Mouse (Mus musculus) ovary, adult 2 months (tissue): Measurements from ENCODE around the gene Qrfpr. TPM values are rescaled to one million over a fixed set of nuclear protein-coding genes. Genes with fewer than 3 reads are reported as not detected.

Experiments used
- polyA plus RNA-seq: library from polyadenylated mRNA; depleted of rRNA; stranded (reverse); fragments of >200 nt; gene quantifications from 2 replicates; pipeline ENCODE4 v1.2.3, GENCODE M21; 2012; rRNA removed

The Qrfpr gene
- not detected in 2 replicates for polyA plus RNA-seq

DNA sequence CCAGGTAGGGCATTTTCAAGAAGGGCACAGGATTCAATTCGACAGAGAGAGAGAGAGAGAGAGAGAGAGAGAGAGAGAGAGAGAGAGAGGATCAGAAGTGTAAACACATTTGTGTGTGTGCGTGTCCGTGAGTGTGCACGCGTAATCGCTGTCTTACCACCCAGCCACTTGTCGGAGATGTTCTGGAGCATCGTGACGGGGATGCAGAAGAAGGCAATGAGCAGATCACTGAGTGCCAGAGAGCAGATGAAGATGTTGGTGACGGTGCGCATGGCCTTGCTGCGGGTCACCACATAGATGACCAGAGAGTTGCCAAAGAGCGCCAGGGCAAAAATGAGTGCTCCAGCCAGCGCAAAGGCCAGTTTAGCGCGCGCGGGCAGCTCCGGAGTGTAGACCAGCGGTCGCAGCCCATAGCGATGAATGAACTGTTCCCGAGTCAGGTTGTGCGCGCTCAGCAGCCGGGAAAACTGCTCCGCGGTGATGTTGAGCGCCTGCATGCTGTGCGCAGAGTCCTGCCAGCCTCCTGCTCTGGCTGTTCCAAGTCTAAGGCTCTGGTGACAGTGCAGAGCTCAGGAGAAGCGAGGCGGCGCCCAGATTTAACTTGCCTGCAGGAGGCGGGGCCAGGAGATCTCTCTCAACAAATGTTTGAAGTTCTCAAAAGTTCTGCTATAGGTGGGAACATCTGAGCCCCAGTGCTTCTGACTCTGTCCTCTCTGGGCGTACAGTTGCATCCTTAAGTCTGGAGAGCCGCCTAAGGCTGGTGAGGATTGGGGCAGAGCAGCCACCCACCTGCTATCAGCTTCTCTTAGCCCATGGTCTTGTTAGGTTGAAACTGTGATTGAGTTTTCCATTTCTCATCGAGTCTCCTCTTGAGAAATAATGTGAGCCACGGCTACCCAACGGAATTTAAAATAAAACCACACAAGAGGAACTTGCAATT lies at the start of gene Qrfpr:
Gene Qrfpr (minus strand): TSS at position 571 of the 940 bp plus-strand sequence.

DNA sequence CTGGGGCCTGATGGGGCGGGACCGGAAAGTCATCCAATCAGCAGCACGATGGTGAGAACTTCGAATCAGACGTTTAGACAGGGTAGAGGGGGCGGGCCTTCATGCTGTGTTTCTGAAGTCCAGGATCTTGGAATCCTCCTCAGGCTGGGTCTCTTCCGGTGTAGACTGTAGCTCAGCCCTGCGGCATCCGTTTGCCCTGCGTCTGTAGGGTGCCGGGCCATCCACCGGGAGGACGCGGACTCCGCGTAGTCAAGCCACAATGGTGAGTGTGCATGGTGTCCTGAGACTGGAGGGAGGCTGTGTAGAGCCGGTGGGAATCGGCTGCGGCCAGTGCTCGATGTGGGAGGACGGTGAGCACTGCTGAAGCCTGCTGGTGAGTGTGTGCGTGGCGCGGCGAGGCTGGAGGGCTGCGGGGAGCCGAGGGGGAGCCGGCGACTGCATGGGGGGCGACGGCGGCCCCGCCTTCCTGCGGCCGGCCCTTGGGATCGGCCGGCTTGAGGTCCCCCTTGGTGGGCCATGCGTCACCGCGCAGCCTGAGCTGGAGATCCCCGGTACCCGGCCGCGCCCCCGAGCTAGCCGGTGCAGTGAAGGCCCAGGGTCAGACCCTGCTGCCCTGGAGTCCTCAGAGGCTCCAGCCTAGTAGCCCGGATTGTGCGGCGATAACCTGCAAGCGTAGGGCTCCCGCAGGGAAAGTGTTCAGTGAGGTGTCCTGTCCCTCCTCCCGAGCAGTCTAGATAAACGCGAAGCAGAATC lies 71.0 kb downstream of the Qrfpr start, which contains the start of gene D3Ertd254e:
Gene D3Ertd254e (plus strand): TSS at position 84 of the 753 bp plus-strand sequence.

Other genes starting within 250 kb of the Qrfpr start
- gene Mccc1, start 221.6 kb downstream of the Qrfpr start, polyA plus RNA-seq, result 17.3 and 18.2 TPM in 2 replicates
- gene Ccdc144b, start 168.8 kb downstream of the Qrfpr start, polyA plus RNA-seq, result not detected in 2 replicates
- gene Acad9, start 156.3 kb downstream of the Qrfpr start, polyA plus RNA-seq, result 20.9 and 23.0 TPM in 2 replicates
- gene D3Ertd254e, start 71.3 kb downstream of the Qrfpr start, polyA plus RNA-seq, result 1.00 and 1.0 TPM in 2 replicates